Mouse (Mus musculus): ENCODE data around the gene Tgtp1. TPM values are rescaled to one million over a fixed set of nuclear protein-coding genes. Genes with fewer than 3 reads are reported as not detected.
"Not testable (repeated sequence)": the region's sequence is repeated elsewhere in the genome, so short reads cannot be mapped to it uniquely, and the experiment has no call there.

The Tgtp1 gene
- polyA plus RNA-seq, 1 experiment from 2014 or later = 1.8 TPM

GRCm38 (mm10) chr11:48982848-48983247 lies 11.1 kb downstream of the Tgtp1 start:
- ATAC-seq (ENCODE audit: low read depth); H3K4me2 ChIP-seq (ENCODE audit: low read depth, low read length): not testable (repeated sequence)
- no CpG with 5 or more reads among the region's 3 CpGs for WGBS (ENCODE audit: insufficient replicate concordance)

GRCm38 (mm10) chr11:48980052-48980451 lies 13.9 kb downstream of the Tgtp1 start:
- ATAC-seq (ENCODE audit: low read depth); H3K9ac ChIP-seq (ENCODE audit: low read depth, low read length); H3K36me3 ChIP-seq (ENCODE audit: control insufficient read depth, insufficient read depth): not testable (repeated sequence)

More at GRCm38 (mm10) chr11:48982848-48983247, 11.1 kb downstream of the Tgtp1 start:
- H3K27ac ChIP-seq (ENCODE audit: low read length); H3K36me3 ChIP-seq (ENCODE audit: control insufficient read depth, insufficient read depth); H3K9me3 ChIP-seq (replicated peaks; ENCODE audit: control insufficient read depth, low read length); H3K9ac ChIP-seq (ENCODE audit: low read depth, low read length); H3K4me1 ChIP-seq (ENCODE audit: control insufficient read depth, low read depth, low read length); H3K4me3 ChIP-seq (ENCODE audit: low read depth, low read length); H3K27me3 ChIP-seq (ENCODE audit: control insufficient read depth, insufficient read depth, low read depth, low read length): not testable (repeated sequence)

GRCm38 (mm10) chr11:48979251-48979650 lies 14.7 kb downstream of the Tgtp1 start, which contains the start of gene 9930111J21Rik1:
Gene 9930111J21Rik1, minus strand, starts transcription at chr11:48979398.
- H3K9me3 ChIP-seq (replicated peaks; ENCODE audit: control insufficient read depth, low read length); H3K4me2 ChIP-seq (ENCODE audit: low read depth, low read length); H3K4me3 ChIP-seq (ENCODE audit: low read depth, low read length); H3K9ac ChIP-seq (ENCODE audit: low read depth, low read length); H3K36me3 ChIP-seq (ENCODE audit: control insufficient read depth, insufficient read depth); H3K27me3 ChIP-seq (ENCODE audit: control insufficient read depth, insufficient read depth, low read depth, low read length); H3K4me1 ChIP-seq (ENCODE audit: control insufficient read depth, low read depth, low read length); H3K27ac ChIP-seq (ENCODE audit: low read length): not testable (repeated sequence)
- no CpG with 5 or more reads among the region's 3 CpGs for WGBS (ENCODE audit: insufficient replicate concordance)
- ATAC-seq (ENCODE audit: low read depth) = peak; percentile 37; the same call in 1 of the 2 replicates

More at GRCm38 (mm10) chr11:48980052-48980451, 13.9 kb downstream of the Tgtp1 start:
- no CpG with 5 or more reads among the region's 5 CpGs for WGBS (ENCODE audit: insufficient replicate concordance)
- H3K9me3 ChIP-seq (replicated peaks; ENCODE audit: control insufficient read depth, low read length); H3K4me1 ChIP-seq (ENCODE audit: control insufficient read depth, low read depth, low read length); H3K4me3 ChIP-seq (ENCODE audit: low read depth, low read length); H3K4me2 ChIP-seq (ENCODE audit: low read depth, low read length); H3K27ac ChIP-seq (ENCODE audit: low read length); H3K27me3 ChIP-seq (ENCODE audit: control insufficient read depth, insufficient read depth, low read depth, low read length): not testable (repeated sequence)

- not testable (repeated sequence) for H3K4me2 ChIP-seq (ENCODE audit: low read depth, low read length); H3K9ac ChIP-seq (ENCODE audit: low read depth, low read length); H3K27ac ChIP-seq (ENCODE audit: low read length); H3K27me3 ChIP-seq (ENCODE audit: control insufficient read depth, insufficient read depth, low read depth, low read length); H3K4me3 ChIP-seq (ENCODE audit: low read depth, low read length); H3K9me3 ChIP-seq (replicated peaks; ENCODE audit: control insufficient read depth, low read length); H3K36me3 ChIP-seq (ENCODE audit: control insufficient read depth, insufficient read depth); H3K4me1 ChIP-seq (ENCODE audit: control insufficient read depth, low read depth, low read length); ATAC-seq (ENCODE audit: low read depth)
- no CpG with 5 or more reads among the region's 1 CpGs for WGBS (ENCODE audit: insufficient replicate concordance)
Observed at GRCm38 (mm10) chr11:48978240-48978939, 15.6 kb downstream of the Tgtp1 start, which contains the start of gene Olfr56. Gene Olfr56, plus strand, starts transcription at chr11:48978889.

GRCm38 (mm10) chr11:48974686-48975085 lies 19.3 kb downstream of the Tgtp1 start:
- not testable (repeated sequence) for H3K27ac ChIP-seq (ENCODE audit: low read length); H3K4me1 ChIP-seq (ENCODE audit: control insufficient read depth, low read depth, low read length); H3K9ac ChIP-seq (ENCODE audit: low read depth, low read length); H3K9me3 ChIP-seq (replicated peaks; ENCODE audit: control insufficient read depth, low read length); H3K4me3 ChIP-seq (ENCODE audit: low read depth, low read length); H3K4me2 ChIP-seq (ENCODE audit: low read depth, low read length); ATAC-seq (ENCODE audit: low read depth); H3K27me3 ChIP-seq (ENCODE audit: control insufficient read depth, insufficient read depth, low read depth, low read length); H3K36me3 ChIP-seq (ENCODE audit: control insufficient read depth, insufficient read depth)
- no CpG with 5 or more reads among the region's 1 CpGs for WGBS (ENCODE audit: insufficient replicate concordance)

- 72% methylated on average over 6 of the region's 6 CpGs for WGBS (ENCODE audit: insufficient replicate concordance)
- not testable (repeated sequence) for H3K27me3 ChIP-seq (ENCODE audit: control insufficient read depth, insufficient read depth, low read depth, low read length); H3K9me3 ChIP-seq (replicated peaks; ENCODE audit: control insufficient read depth, low read length); H3K9ac ChIP-seq (ENCODE audit: low read depth, low read length); H3K36me3 ChIP-seq (ENCODE audit: control insufficient read depth, insufficient read depth); H3K4me1 ChIP-seq (ENCODE audit: control insufficient read depth, low read depth, low read length); ATAC-seq (ENCODE audit: low read depth); H3K27ac ChIP-seq (ENCODE audit: low read length); H3K4me2 ChIP-seq (ENCODE audit: low read depth, low read length); H3K4me3 ChIP-seq (ENCODE audit: low read depth, low read length)
Observed at GRCm38 (mm10) chr11:48946090-48946489, 47.9 kb downstream of the Tgtp1 start, which contains the start of gene Psme2b. Gene Psme2b, minus strand, starts transcription at chr11:48946190.

GRCm38 (mm10) chr11:48939286-48939685 lies 54.7 kb downstream of the Tgtp1 start:
- not testable (repeated sequence) for H3K36me3 ChIP-seq (ENCODE audit: control insufficient read depth, insufficient read depth); H3K9me3 ChIP-seq (replicated peaks; ENCODE audit: control insufficient read depth, low read length); H3K27me3 ChIP-seq (ENCODE audit: control insufficient read depth, insufficient read depth, low read depth, low read length); H3K4me2 ChIP-seq (ENCODE audit: low read depth, low read length); H3K27ac ChIP-seq (ENCODE audit: low read length); H3K4me1 ChIP-seq (ENCODE audit: control insufficient read depth, low read depth, low read length); H3K9ac ChIP-seq (ENCODE audit: low read depth, low read length); ATAC-seq (ENCODE audit: low read depth); H3K4me3 ChIP-seq (ENCODE audit: low read depth, low read length)

Other genes starting within 250 kb of the Tgtp1 start
- gene Rack1, start 193.8 kb downstream of the Tgtp1 start, polyA plus RNA-seq (2015; fragmentation: Nextera tagmentation; extraction: Ambion mirVana) = 395 and 402 TPM in 2 replicates
- gene Trim41, start 176.8 kb downstream of the Tgtp1 start, polyA plus RNA-seq (2015; fragmentation: Nextera tagmentation; extraction: Ambion mirVana) = 1.6 and 1.8 TPM in 2 replicates
- 0.11 and 0.14 TPM in 2 replicates for gene Trim7, start 168.0 kb downstream of the Tgtp1 start, polyA plus RNA-seq (2015; fragmentation: Nextera tagmentation; extraction: Ambion mirVana)
- gene Gm12184, start 167.5 kb downstream of the Tgtp1 start, polyA plus RNA-seq (2015; fragmentation: Nextera tagmentation; extraction: Ambion mirVana) = 0.22 and 0.40 TPM in 2 replicates
- 18.9 and 20.6 TPM in 2 replicates for gene Irgm1, start 122.5 kb downstream of the Tgtp1 start, polyA plus RNA-seq (2015; fragmentation: Nextera tagmentation; extraction: Ambion mirVana)
- gene Gm5431, start 92.0 kb downstream of the Tgtp1 start, polyA plus RNA-seq (2015; fragmentation: Nextera tagmentation; extraction: Ambion mirVana) = 0.37 and 0.45 TPM in 2 replicates
- 2.5 and 3.1 TPM in 2 replicates for gene Psme2b, start 48.0 kb downstream of the Tgtp1 start, polyA plus RNA-seq (2015; fragmentation: Nextera tagmentation; extraction: Ambion mirVana)
- 0.06 and 0.07 TPM in 2 replicates for gene Olfr56, start 15.3 kb downstream of the Tgtp1 start, polyA plus RNA-seq (2015; fragmentation: Nextera tagmentation; extraction: Ambion mirVana)
- gene 9930111J21Rik1, start 14.8 kb downstream of the Tgtp1 start, polyA plus RNA-seq (2015; fragmentation: Nextera tagmentation; extraction: Ambion mirVana) = 1.1 and 1.4 TPM in 2 replicates
- 0.02 TPM in 1 of 2 replicates, not detected in the other for gene Gm12185, start 1.9 kb downstream of the Tgtp1 start, polyA plus RNA-seq (2015; fragmentation: Nextera tagmentation; extraction: Ambion mirVana)
- 1.3 and 1.5 TPM in 2 replicates for gene 9930111J21Rik2, start 57.1 kb upstream of the Tgtp1 start, polyA plus RNA-seq (2015; fragmentation: Nextera tagmentation; extraction: Ambion mirVana)
- 0.35 and 0.57 TPM in 2 replicates for gene Tgtp2, start 70.0 kb upstream of the Tgtp1 start, polyA plus RNA-seq (2015; fragmentation: Nextera tagmentation; extraction: Ambion mirVana)
- gene Ifi47, start 82.4 kb upstream of the Tgtp1 start, polyA plus RNA-seq (2015; fragmentation: Nextera tagmentation; extraction: Ambion mirVana) = 7.0 and 7.9 TPM in 2 replicates
- not detected in 2 replicates for gene Olfr1396, start 120.7 kb upstream of the Tgtp1 start, polyA plus RNA-seq (2015; fragmentation: Nextera tagmentation; extraction: Ambion mirVana)
- gene Olfr1395, start 148.1 kb upstream of the Tgtp1 start, polyA plus RNA-seq (2015; fragmentation: Nextera tagmentation; extraction: Ambion mirVana) = not detected in 2 replicates
- not detected in 2 replicates for gene Olfr1394, start 160.2 kb upstream of the Tgtp1 start, polyA plus RNA-seq (2015; fragmentation: Nextera tagmentation; extraction: Ambion mirVana)
- 1.3 and 1.4 TPM in 2 replicates for gene Btnl9, start 193.0 kb upstream of the Tgtp1 start, polyA plus RNA-seq (2015; fragmentation: Nextera tagmentation; extraction: Ambion mirVana)
- gene Zfp62, start 209.1 kb upstream of the Tgtp1 start, polyA plus RNA-seq (2015; fragmentation: Nextera tagmentation; extraction: Ambion mirVana) = 11.1 and 11.7 TPM in 2 replicates